ENCODE assay signal across 17 mouse cellular contexts in genomic region chr5:72776595-72776994, GRCm38 (mm10). TPM values are rescaled to one million over a fixed set of nuclear protein-coding genes. Genes with fewer than 3 reads are reported as not detected.
"Had no signal": no experiment of that assay in that cellular context is flagged by ENCODE, and none has a peak within 500 bp of the region (broad histone marks: within the 10 kb centered on the region; RNA-seq: fewer than 3 reads in every experiment).

No protein-coding gene starts in this region.

- H3K9me3 ChIP-seq: liver, embryonic 15.5 days; lung, embryonic 15.5 days; megakaryocyte, embryonic 14.5 days; midbrain, embryonic 12.5 days; neural tube, embryonic 12.5 days; stomach, embryonic 15.5 days had no signal

- H3K9ac ChIP-seq: liver, embryonic 15.5 days; liver, postnatal 0 days; lung, embryonic 15.5 days; midbrain, embryonic 12.5 days; neural tube, embryonic 12.5 days; stomach, embryonic 15.5 days had no signal

- H3K4me2 ChIP-seq: liver, embryonic 15.5 days; lung, embryonic 15.5 days; midbrain, embryonic 12.5 days; neural tube, embryonic 12.5 days; stomach, embryonic 15.5 days had no signal

- DNase-seq: liver, postnatal 0 days; lung, adult 2 months; lung, postnatal 14 days; lung, postnatal 36 days; right cerebral cortex, postnatal 14 days; thymus, adult 2 months; thymus, postnatal 36 days had no signal

- H3K36me3 ChIP-seq: liver, embryonic 15.5 days; lung, embryonic 15.5 days; midbrain, embryonic 12.5 days; neural tube, embryonic 12.5 days; stomach, embryonic 15.5 days had no signal

- H3K4me1 ChIP-seq: liver, embryonic 15.5 days; lung, embryonic 15.5 days; midbrain, embryonic 12.5 days; neural tube, embryonic 12.5 days; stomach, embryonic 15.5 days had no signal

- ATAC-seq: liver, postnatal 0 days; lung, postnatal 0 days; midbrain, embryonic 16.5 days had no signal

- H3K4me3 ChIP-seq: liver, embryonic 15.5 days; lung, embryonic 15.5 days; megakaryocyte, embryonic 14.5 days; midbrain, embryonic 12.5 days; neural tube, embryonic 12.5 days; stomach, embryonic 15.5 days had no signal

- H3K27me3 ChIP-seq: liver, embryonic 15.5 days; lung, embryonic 15.5 days; megakaryocyte, embryonic 14.5 days; midbrain, embryonic 12.5 days; neural tube, embryonic 12.5 days; stomach, embryonic 15.5 days had no signal

- H3K27ac ChIP-seq: liver, embryonic 15.5 days; lung, embryonic 15.5 days; macrophage; midbrain, embryonic 12.5 days; neural tube, embryonic 12.5 days; stomach, embryonic 15.5 days; stomach, postnatal 0 days had no signal

RNA-seq across cellular contexts. Expression of gene Txk, which starts 24.0 kb away (rescaled TPM):
- polyA plus RNA-seq: midbrain, embryonic 16.5 days had no signal
